Mouse (Mus musculus): ENCODE measurements around the gene Ptpa.

Ptpa gene

GRCm38 (mm10) chr2:30436809-30437208 is 21.0 kb downstream of the Ptpa start:
- DNase-seq (ENCODE audit: low read depth, low spot score): no peak

- no peak for DNase-seq (ENCODE audit: low read depth, low spot score)
Observed at GRCm38 (mm10) chr2:30437791-30438190, 22.0 kb downstream of the Ptpa start.

- no peak for DNase-seq (ENCODE audit: low read depth, low spot score)
Observed at GRCm38 (mm10) chr2:30439631-30440030, 23.8 kb downstream of the Ptpa start.

GRCm38 (mm10) chr2:30440211-30440700 is 24.4 kb downstream of the Ptpa start:
- no peak for DNase-seq (ENCODE audit: low read depth, low spot score)

- DNase-seq (ENCODE audit: low read depth, low spot score): no peak
Observed at GRCm38 (mm10) chr2:30440701-30441517, 25.1 kb downstream of the Ptpa start.

- peak; percentile 18 for DNase-seq (ENCODE audit: low read depth, low spot score)
Observed at GRCm38 (mm10) chr2:30441518-30442497, 26.0 kb downstream of the Ptpa start.

- no peak for DNase-seq (ENCODE audit: low read depth, low spot score)
Observed at GRCm38 (mm10) chr2:30442498-30442890, 26.7 kb downstream of the Ptpa start.

GRCm38 (mm10) chr2:30443281-30443680 is 27.4 kb downstream of the Ptpa start:
- no peak for DNase-seq (ENCODE audit: low read depth, low spot score)

GRCm38 (mm10) chr2:30444006-30444405 is 28.2 kb downstream of the Ptpa start:
- DNase-seq (ENCODE audit: low read depth, low spot score): no peak

- DNase-seq (ENCODE audit: low read depth, low spot score): no peak
Observed at GRCm38 (mm10) chr2:30444450-30444849, 28.6 kb downstream of the Ptpa start.

- DNase-seq (ENCODE audit: low read depth, low spot score): no peak
Observed at GRCm38 (mm10) chr2:30445312-30445711, 29.5 kb downstream of the Ptpa start.

- no peak for DNase-seq (ENCODE audit: low read depth, low spot score)
Observed at GRCm38 (mm10) chr2:30446891-30447826, 31.3 kb downstream of the Ptpa start.

GRCm38 (mm10) chr2:30448371-30448770 is 32.5 kb downstream of the Ptpa start:
- no peak for DNase-seq (ENCODE audit: low read depth, low spot score)

- DNase-seq (ENCODE audit: low read depth, low spot score): no peak
Observed at GRCm38 (mm10) chr2:30450530-30450929, 34.7 kb downstream of the Ptpa start.

- no peak for DNase-seq (ENCODE audit: low read depth, low spot score)
Observed at GRCm38 (mm10) chr2:30451525-30451924, 35.7 kb downstream of the Ptpa start.

- DNase-seq (ENCODE audit: low read depth, low spot score): no peak
Observed at GRCm38 (mm10) chr2:30453570-30453969, 37.7 kb downstream of the Ptpa start.

GRCm38 (mm10) chr2:30454587-30454986 is 38.7 kb downstream of the Ptpa start:
- no peak for DNase-seq (ENCODE audit: low read depth, low spot score)

GRCm38 (mm10) chr2:30456104-30456980 is 40.5 kb downstream of the Ptpa start:
- no peak for DNase-seq (ENCODE audit: low read depth, low spot score)

- DNase-seq (ENCODE audit: low read depth, low spot score): no peak
Observed at GRCm38 (mm10) chr2:30458349-30458748, 42.5 kb downstream of the Ptpa start.

- no peak for DNase-seq (ENCODE audit: low read depth, low spot score)
Observed at GRCm38 (mm10) chr2:30459241-30459640, 43.4 kb downstream of the Ptpa start.

All from retina, adult 2 months (tissue).